Mouse (Mus musculus): Measurements from ENCODE around the gene Rassf2.

Rassf2 gene

GRCm38 (mm10) chr2:132029646-132030417 is at the start of gene Rassf2:
Gene Rassf2 (minus strand): TSS chr2:132030258.
- peak; percentile 83 to 88 for DNase-seq (ENCODE audit: low spot score in 2 of 2)

GRCm38 (mm10) chr2:132079139-132079538 is 49.1 kb upstream of the Rassf2 start:
- DNase-seq (ENCODE audit: low spot score in 2 of 2), result no peak

- DNase-seq (ENCODE audit: low spot score in 2 of 2), result no peak
Observed at GRCm38 (mm10) chr2:132073052-132073451, 43.0 kb upstream of the Rassf2 start.

- DNase-seq (ENCODE audit: low spot score in 2 of 2), result no peak
Observed at GRCm38 (mm10) chr2:132069985-132070735, 40.1 kb upstream of the Rassf2 start.

GRCm38 (mm10) chr2:132064185-132064831 is 34.2 kb upstream of the Rassf2 start:
- DNase-seq (ENCODE audit: low spot score in 2 of 2), result no peak

- no peak for DNase-seq (ENCODE audit: low spot score in 2 of 2)
Observed at GRCm38 (mm10) chr2:132063776-132064175, 33.7 kb upstream of the Rassf2 start.

- DNase-seq (ENCODE audit: low spot score in 2 of 2), result no peak
Observed at GRCm38 (mm10) chr2:132061884-132062283, 31.8 kb upstream of the Rassf2 start.

- no peak for DNase-seq (ENCODE audit: low spot score in 2 of 2)
Observed at GRCm38 (mm10) chr2:132059919-132060318, 29.9 kb upstream of the Rassf2 start.

- no peak for DNase-seq (ENCODE audit: low spot score in 2 of 2)
Observed at GRCm38 (mm10) chr2:132055349-132055753, 25.3 kb upstream of the Rassf2 start.

- no peak for DNase-seq (ENCODE audit: low spot score in 2 of 2)
Observed at GRCm38 (mm10) chr2:132053824-132054223, 23.8 kb upstream of the Rassf2 start.

- DNase-seq (ENCODE audit: low spot score in 2 of 2), result no peak
Observed at GRCm38 (mm10) chr2:132051798-132052197, 21.7 kb upstream of the Rassf2 start.

GRCm38 (mm10) chr2:132049921-132050320 is 19.9 kb upstream of the Rassf2 start:
- DNase-seq (ENCODE audit: low spot score in 2 of 2), result no peak

- DNase-seq (ENCODE audit: low spot score in 2 of 2), result no peak
Observed at GRCm38 (mm10) chr2:132049491-132049890, 19.4 kb upstream of the Rassf2 start.

GRCm38 (mm10) chr2:132048143-132048772 is 18.2 kb upstream of the Rassf2 start:
- DNase-seq (ENCODE audit: low spot score in 2 of 2), result no peak

GRCm38 (mm10) chr2:132047364-132047763 is 17.3 kb upstream of the Rassf2 start:
- DNase-seq (ENCODE audit: low spot score in 2 of 2), result no peak

GRCm38 (mm10) chr2:132046659-132047058 is 16.6 kb upstream of the Rassf2 start:
- DNase-seq (ENCODE audit: low spot score in 2 of 2), result no peak

- DNase-seq (ENCODE audit: low spot score in 2 of 2), result no peak
Observed at GRCm38 (mm10) chr2:132044320-132045274, 14.5 kb upstream of the Rassf2 start.

GRCm38 (mm10) chr2:132043101-132043621 is 13.1 kb upstream of the Rassf2 start:
- DNase-seq (ENCODE audit: low spot score in 2 of 2), result peak; percentile 84 to 93

- DNase-seq (ENCODE audit: low spot score in 2 of 2), result no peak
Observed at GRCm38 (mm10) chr2:132039894-132040293, 9.8 kb upstream of the Rassf2 start.

- DNase-seq (ENCODE audit: low spot score in 2 of 2), result no peak
Observed at GRCm38 (mm10) chr2:132036326-132036725, 6.3 kb upstream of the Rassf2 start.

GRCm38 (mm10) chr2:132035470-132035835 is 5.4 kb upstream of the Rassf2 start:
- DNase-seq (ENCODE audit: low spot score in 2 of 2), result no peak
